Mouse (Mus musculus) layer of hippocampus, postnatal 36 days (tissue): ENCODE measurements around the gene Papln. TPM values are rescaled to one million over a fixed set of nuclear protein-coding genes. Genes with fewer than 3 reads are reported as not detected.

ENCODE experiments used
- DNase-seq, 2 experiments: peaks; one replicate each; pipeline ENCODE4 v3.0.0; 2022
- total RNA-seq, 2 experiments: library from RNA; stranded (reverse); gene quantifications; 2 replicates each; pipeline ENCODE4 v1.2.3; 2021

Gene Papln
- 1 to 10 TPM; 2.8 to 3.1 TPM for total RNA-seq

GRCm38 (mm10) chr12:83763311-83764043 is at the start of gene Papln:
Gene Papln, plus strand, starts transcription at chr12:83763634.
- no peak for DNase-seq

- no peak for DNase-seq
These were observed 49.7 kb upstream of the Papln start for GRCm38 (mm10) chr12:83713749-83714148.

GRCm38 (mm10) chr12:83716416-83717184 is 46.8 kb upstream of the Papln start:
- DNase-seq = peak; percentile 27 to 43

- no peak for DNase-seq
These were observed 44.0 kb upstream of the Papln start for GRCm38 (mm10) chr12:83719431-83719830.

GRCm38 (mm10) chr12:83721281-83721680 is 42.2 kb upstream of the Papln start:
- DNase-seq = no peak

- no peak for DNase-seq
These were observed 40.4 kb upstream of the Papln start for GRCm38 (mm10) chr12:83723037-83723436.

GRCm38 (mm10) chr12:83726510-83727308 is 36.7 kb upstream of the Papln start:
- no peak for DNase-seq

GRCm38 (mm10) chr12:83732225-83732624 is 31.2 kb upstream of the Papln start:
- no peak for DNase-seq

- DNase-seq = no peak
These were observed 29.4 kb upstream of the Papln start for GRCm38 (mm10) chr12:83734047-83734446.

GRCm38 (mm10) chr12:83736236-83736635 is 27.2 kb upstream of the Papln start:
- no peak for DNase-seq

GRCm38 (mm10) chr12:83738651-83739050 is 24.8 kb upstream of the Papln start:
- no peak for DNase-seq

- no peak for DNase-seq
These were observed 21.7 kb upstream of the Papln start for GRCm38 (mm10) chr12:83741722-83742121.

GRCm38 (mm10) chr12:83742834-83743233 is 20.6 kb upstream of the Papln start:
- no peak for DNase-seq

- no peak for DNase-seq
These were observed 19.7 kb upstream of the Papln start for GRCm38 (mm10) chr12:83743712-83744111.

- no peak for DNase-seq
These were observed 14.2 kb upstream of the Papln start for GRCm38 (mm10) chr12:83749186-83749585.

- no peak for DNase-seq
These were observed 10.9 kb upstream of the Papln start for GRCm38 (mm10) chr12:83752495-83752894.

- DNase-seq = no peak
These were observed 4.7 kb upstream of the Papln start for GRCm38 (mm10) chr12:83758735-83759134.

- no peak for DNase-seq
These were observed 3.2 kb upstream of the Papln start for GRCm38 (mm10) chr12:83760201-83760600.

GRCm38 (mm10) chr12:83762706-83763105 is 728 bp upstream of the Papln start:
- no peak for DNase-seq

GRCm38 (mm10) chr12:83764044-83764365 is 571 bp downstream of the Papln start:
- no peak for DNase-seq

- no peak for DNase-seq
These were observed 1.1 kb downstream of the Papln start for GRCm38 (mm10) chr12:83764519-83764918.

GRCm38 (mm10) chr12:83765965-83766603 is 2.6 kb downstream of the Papln start:
- no peak for DNase-seq

- no peak for DNase-seq
These were observed 4.4 kb downstream of the Papln start for GRCm38 (mm10) chr12:83767833-83768232.
